Mouse (Mus musculus): Measurements from ENCODE around the gene Rab5if.
"Not testable (repeated sequence)": the region's sequence is repeated elsewhere in the genome, so short reads cannot be mapped to it uniquely, and the experiment has no call there.

The Rab5if gene

GRCm38 (mm10) chr2:156862772-156863486 lies at the start of gene Rab5if:
TSS of gene Rab5if (plus strand) at chr2:156863128.
- DNase-seq (ENCODE audit: low read depth), result peak; percentile 98

GRCm38 (mm10) chr2:156814344-156814801 lies 48.6 kb upstream of the Rab5if start:
- DNase-seq (ENCODE audit: low read depth), result no peak

DNA sequence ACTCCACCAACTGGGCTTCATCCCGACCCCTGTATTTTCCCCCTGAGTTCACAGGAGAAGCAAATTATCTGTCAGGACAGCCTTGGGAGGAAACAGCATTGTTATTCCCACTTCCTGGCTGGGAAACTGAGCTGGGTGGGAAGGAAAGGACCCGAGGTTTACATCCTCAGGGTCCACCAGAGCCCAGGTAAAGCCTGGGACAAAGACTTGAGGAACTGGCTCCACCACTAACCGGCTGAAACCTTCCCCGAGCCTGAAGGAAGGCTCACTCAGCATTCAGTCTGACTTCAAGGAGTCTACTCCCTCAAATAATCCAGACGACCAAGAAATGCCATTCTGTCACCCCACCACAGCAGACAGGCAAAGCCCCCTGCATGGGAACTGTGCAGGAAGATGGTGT lies 48.0 kb upstream of the Rab5if start:
- DNase-seq (ENCODE audit: low read depth), result no peak

DNA sequence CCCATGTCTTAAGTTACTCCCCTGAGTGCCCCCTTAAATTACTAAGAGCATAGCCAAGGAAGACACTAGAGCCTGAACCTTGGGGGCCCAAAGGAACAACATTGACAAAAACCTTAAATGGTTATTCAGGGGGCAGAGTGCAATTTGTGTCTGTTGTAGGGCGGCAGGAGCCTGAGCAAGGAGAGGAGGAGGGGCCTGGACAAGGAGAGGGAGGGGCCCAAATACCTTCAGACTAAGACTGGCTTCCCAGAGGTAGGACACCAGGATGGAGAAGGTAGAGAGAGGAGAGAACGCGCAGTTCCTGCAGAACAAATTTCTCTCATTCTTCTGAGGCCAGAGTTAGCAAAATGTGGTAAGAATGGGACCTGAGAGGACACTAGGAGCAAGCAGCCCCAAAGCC lies 47.5 kb upstream of the Rab5if start:
- no peak for DNase-seq (ENCODE audit: low read depth)

DNA sequence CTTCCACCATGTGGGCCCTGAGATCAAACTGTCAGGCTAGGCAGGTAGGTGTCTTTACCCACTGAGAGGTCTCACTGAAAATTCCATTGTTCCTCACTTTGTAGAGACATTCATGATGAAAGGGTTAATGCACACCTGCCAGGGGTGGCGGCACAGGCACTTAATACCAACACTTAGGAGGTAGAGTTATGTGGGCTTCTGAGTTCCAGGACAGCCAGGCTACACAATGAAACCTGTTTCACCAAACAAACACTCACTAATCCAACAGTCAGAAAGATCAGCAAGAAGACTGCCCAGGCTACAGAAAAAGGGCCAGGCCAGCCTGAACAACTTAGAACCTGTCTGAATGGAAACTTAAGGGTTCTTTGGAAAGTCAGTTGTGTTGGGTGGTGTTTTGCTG lies 46.8 kb upstream of the Rab5if start:
- no peak for DNase-seq (ENCODE audit: low read depth)

DNA sequence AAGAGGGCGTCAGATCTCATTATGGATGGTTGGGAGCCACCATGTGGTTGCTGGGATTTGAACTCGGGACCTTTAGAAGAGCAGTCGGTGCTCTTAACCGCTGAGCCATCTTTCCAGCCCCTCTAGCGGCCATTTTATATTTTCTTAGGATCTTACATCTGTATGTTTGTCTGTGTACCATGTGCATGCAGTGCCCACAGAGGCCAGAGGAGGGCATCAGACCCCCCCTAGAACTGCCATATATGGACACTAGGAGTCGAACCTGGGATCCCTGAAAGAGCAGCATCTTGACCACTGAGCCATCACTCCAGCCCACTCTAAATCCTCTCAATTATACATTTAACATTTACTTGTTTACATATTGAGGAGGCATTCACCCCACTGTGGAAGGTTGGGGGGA lies 37.8 kb upstream of the Rab5if start:
- DNase-seq (ENCODE audit: low read depth), result not testable (repeated sequence)

GRCm38 (mm10) chr2:156834336-156834735 lies 28.6 kb upstream of the Rab5if start:
- no peak for DNase-seq (ENCODE audit: low read depth)

DNA sequence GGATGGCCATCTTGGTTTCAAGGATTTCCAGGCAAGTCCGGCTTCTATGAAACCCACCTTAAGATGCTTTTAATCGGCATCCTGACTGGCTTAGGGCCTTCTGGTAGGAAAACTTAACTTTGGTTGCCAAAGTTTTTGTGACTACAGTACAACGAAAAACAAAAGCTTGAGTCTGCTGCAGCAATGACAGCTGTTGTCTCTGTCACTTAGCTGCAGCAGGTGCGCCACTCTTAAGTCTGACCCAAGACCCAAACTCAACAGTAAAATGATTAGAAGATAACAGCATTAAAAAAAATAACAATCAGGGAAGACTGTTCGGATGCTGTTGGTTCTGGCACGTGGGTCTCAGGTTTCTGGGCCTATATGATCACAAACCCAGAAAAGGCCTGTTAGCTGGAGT lies 24.1 kb upstream of the Rab5if start:
- no peak for DNase-seq (ENCODE audit: low read depth)

DNA sequence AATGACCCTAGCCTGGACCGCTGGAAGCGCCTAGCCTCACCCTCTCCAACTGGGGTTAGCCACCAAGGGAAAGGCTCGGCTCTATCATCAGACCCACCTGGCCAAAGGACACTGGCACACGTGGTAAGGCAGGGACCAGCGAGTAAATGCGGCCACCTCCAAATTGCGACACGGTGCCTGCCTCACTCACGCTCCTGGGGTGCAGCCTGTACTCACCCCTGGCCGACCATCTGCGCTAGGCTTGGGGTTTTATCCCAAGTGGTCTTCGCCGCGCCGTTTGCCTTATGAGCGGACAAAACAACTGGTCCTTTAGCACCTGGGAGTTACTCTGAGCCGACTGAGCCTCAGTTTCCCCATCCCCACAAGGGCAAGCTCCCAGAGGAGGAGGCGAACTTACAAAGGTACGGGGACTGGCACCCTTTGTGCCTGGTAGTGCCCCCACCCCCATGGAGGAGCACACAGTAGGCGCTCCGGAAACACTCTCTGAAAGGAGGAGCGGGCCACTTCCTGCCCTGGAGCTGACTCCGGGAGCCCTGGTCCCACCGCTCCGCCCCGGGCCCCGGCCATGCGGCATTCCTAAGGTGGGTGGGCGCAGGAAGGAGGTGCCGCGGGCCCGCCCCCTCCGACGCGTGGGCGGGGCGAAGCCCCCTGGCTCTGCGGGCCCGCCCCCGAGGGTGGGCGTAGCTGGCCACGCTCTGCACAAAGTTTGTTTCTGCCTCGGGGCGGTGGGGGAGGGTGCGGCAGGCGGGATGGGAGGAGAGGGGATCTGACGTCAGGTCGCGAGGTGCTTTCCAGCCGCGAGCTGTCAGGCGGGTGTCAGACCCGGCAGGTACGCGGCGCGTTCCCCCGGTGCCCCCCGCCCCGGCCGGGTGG lies 23.4 kb upstream of the Rab5if start, which contains the start of gene Tgif2:
Gene Tgif2, plus strand, starts transcription at position 689 of the 873 bp plus-strand sequence.
- DNase-seq (ENCODE audit: low read depth), result peak; percentile 91

GRCm38 (mm10) chr2:156840301-156841027 lies 22.5 kb upstream of the Rab5if start:
- peak; percentile 58 for DNase-seq (ENCODE audit: low read depth)

DNA sequence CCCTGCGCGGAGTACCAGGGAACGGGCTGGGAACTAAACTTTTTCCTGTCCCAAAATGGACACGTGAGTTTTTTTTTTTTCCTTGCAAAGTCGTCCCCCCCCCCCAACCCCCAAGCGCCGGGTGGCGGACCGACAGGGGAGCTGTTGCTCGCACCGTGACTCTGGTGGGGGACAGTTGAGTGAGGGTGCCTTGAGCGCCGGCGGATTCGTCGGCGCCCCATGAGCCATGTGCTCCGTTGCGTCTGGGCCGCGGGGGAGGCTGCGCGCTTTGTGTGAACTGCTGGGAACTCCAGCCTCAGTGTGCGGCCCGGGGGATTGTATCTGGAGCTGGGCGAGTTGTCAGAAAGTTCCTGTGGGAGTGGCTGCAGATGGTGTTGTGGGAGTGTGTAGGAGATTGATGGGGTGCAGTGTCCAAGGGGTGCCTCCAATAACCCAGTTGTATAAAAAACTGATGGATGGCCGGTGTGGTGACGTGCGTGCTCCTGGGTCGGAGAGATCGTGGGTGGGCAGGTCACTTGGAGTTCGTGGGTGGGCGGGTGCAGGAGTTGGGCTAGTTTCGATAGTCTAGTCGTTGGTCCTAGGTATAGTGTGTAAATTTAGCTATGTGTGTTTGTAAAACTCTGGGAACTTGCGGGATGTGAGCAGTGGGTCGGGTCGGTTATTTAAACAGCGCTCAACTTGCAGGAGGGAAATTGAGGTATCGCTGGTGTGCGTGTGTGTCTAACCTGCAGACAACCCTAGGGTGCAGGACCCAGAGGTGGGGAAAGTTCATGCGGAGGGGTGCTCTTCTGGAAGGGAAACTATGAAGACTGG lies 21.7 kb upstream of the Rab5if start:
- DNase-seq (ENCODE audit: low read depth), result peak; percentile 69

- peak; percentile 77 for DNase-seq (ENCODE audit: low read depth)
Observed at GRCm38 (mm10) chr2:156841841-156842706, 20.9 kb upstream of the Rab5if start.

DNA sequence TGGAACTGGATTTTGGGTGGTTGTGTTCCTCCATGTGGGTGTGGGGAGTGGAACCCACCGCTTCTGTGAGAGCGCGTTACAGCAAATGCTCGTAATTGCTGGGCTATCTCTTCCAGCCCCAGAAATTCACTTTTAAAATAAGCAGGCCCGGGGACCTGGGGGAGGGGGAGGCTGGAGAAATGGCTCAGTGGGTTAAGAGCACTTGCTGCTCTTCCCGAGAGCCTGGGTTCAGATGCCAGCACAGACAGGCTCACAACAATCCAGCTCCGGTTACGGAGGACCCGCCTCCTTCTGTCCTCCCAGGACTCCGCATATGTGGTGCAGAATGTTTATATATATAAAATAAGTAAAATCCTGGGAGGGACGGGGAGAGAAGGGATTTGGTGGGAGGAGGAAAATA lies 20.2 kb upstream of the Rab5if start:
- no peak for DNase-seq (ENCODE audit: low read depth)

DNA sequence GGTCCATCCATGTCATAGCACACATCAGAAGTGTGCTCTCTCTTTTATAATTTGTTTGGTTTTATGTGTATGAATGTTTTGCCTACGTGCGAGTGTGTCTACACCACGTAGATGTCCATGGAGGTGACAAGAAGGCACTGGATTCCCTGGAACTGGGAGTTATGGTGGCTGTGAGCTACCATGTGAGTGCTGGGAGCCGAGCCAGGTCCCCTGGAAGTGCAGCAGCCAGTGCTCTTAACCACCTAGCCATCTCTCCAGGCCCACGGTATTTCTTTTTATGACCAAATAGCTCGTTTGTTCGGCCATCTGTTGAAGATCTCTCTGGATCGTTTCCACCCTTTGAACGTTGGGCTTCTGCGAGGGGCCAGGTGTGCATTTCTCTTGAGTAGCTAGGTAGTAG lies 19.6 kb upstream of the Rab5if start:
- no peak for DNase-seq (ENCODE audit: low read depth)

GRCm38 (mm10) chr2:156844715-156845114 lies 18.2 kb upstream of the Rab5if start:
- DNase-seq (ENCODE audit: low read depth), result peak; percentile 3

DNA sequence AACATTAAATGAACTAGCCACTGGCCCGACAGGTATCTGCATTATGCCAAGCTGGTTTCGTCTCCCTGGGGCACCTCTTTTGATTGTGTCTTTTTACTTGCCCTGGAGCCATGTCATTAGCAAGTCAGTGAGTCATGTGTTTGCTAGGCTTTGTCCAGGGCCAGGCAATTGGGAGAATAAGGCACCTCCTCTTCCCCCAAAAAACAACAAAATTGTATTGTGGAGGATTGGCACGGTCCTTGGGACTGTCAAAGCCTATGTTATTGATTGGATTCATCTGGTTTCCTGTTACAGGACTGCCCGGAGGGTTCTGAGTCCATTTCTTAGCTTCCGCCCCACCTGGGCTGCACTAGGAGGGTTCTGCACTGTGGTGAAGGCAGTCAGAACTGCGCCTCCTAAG lies 15.3 kb upstream of the Rab5if start:
- no peak for DNase-seq (ENCODE audit: low read depth)

DNA sequence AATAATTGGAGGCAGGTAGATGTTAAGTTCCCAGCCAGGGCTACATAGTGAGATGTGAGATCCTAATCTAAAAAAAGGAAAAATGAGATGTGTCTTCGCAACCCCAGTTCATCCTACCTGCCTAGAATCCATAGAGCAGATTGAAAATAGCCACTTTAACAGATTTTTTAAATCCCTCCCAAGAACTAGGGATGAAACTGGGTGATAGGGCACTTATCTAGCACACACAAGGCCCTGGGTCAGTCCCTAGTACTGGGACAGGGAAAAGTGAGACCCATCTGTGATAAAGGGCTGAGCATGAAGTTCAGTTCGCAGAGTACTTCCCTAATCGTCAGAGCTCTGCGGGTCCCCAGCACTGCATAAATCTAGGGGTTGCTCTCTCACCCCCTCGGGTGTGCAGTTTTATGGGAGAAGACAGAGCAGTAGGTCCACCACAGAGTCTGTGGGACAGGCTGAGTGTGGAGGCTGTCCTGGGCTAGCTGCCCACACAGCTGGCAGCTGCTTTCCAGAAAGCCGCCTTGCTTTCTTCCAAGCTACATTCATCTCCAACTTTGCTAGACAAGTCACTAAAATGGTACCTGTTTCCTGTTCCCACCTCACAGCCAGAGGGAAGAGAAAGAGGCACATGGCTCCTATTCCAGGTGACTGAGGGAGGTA lies 14.3 kb upstream of the Rab5if start:
- DNase-seq (ENCODE audit: low read depth), result peak; percentile 2

DNA sequence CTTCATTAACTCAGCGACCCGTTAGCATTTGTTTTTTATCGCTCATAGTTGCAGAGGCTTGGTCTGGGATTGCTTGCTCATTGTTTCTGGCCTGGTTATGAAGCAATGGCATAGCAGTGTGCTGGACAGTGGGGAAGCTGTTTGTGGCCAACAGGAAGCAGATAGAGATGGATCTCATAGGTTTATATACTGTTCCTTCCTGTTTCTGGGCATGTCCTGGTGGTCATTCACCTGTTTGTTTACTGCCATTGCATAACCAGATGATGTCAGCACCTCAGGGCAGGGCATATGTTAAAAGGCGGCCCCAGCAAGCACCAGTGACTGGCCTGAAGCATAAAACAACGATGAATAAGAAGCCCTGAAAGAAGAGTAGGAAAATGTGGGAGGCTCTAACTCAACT lies 12.4 kb upstream of the Rab5if start:
- peak; percentile 4 for DNase-seq (ENCODE audit: low read depth)

- not testable (repeated sequence) for DNase-seq (ENCODE audit: low read depth)
Observed at GRCm38 (mm10) chr2:156853584-156853983, 9.3 kb upstream of the Rab5if start.
